Mouse (Mus musculus): ENCODE measurements at regions not wholly inside any gene's neighbourhood (a gene's known extent, or its start where the extent isn't known, plus 50 kb on each side); places are given as distances from the start of the nearest gene placed in this dataset.

- TF ChIP-seq CTCF (IDR thresholded peaks at IDR 0.05; ENCODE audit: low read depth, low read length) (no peak), POLR2A (IDR thresholded peaks at IDR 0.05; ENCODE audit: extremely low read depth, insufficient read depth, low read length) (no peak)
- DNase-seq (ENCODE audit: extremely low read depth, low read depth, low spot score), result peak; percentile 41
- Histone ChIP-seq H3K27me3 (ENCODE audit: control insufficient read depth, insufficient read depth, low read length) (no peaks in the 10 kb centered on the region), H3K79me2 (ENCODE audit: control insufficient read depth, insufficient read depth, low read length) (no peaks in the 10 kb centered on the region), H3K27ac (replicated peaks; ENCODE audit: insufficient read depth, low read depth, low read length) (no peak overlapping the region), H3K4me1 (ENCODE audit: control insufficient read depth, insufficient read depth, low read length) (no peaks in the 10 kb centered on the region), H3K36me3 (ENCODE audit: control insufficient read depth, insufficient read depth, low read length) (no peaks in the 10 kb centered on the region), H3K9ac (ENCODE audit: low read depth, low read length) (no peak overlapping the region), H3K4me3 (ENCODE audit: insufficient read depth, low read depth, low read length) (no peak overlapping the region)
- 90% methylated on average over 2 of the region's 2 CpGs for WGBS
These were observed 497.1 kb upstream of the Tnp1 start for GRCm38 (mm10) chr1:73512836-73513235.

GRCm38 (mm10) chr1:73507071-73507754, 491.5 kb upstream of the Tnp1 start:
- Histone ChIP-seq H3K27me3 (ENCODE audit: control insufficient read depth, insufficient read depth, low read length) (no peaks in the 10 kb centered on the region), H3K4me1 (ENCODE audit: control insufficient read depth, insufficient read depth, low read length) (no peaks in the 10 kb centered on the region), H3K4me3 (ENCODE audit: insufficient read depth, low read depth, low read length) (no peak overlapping the region), H3K27ac (replicated peaks; ENCODE audit: insufficient read depth, low read depth, low read length) (no peak overlapping the region), H3K79me2 (ENCODE audit: control insufficient read depth, insufficient read depth, low read length) (no peaks in the 10 kb centered on the region), H3K9ac (ENCODE audit: low read depth, low read length) (no peak overlapping the region), H3K36me3 (ENCODE audit: control insufficient read depth, insufficient read depth, low read length) (no peaks in the 10 kb centered on the region)
- DNase-seq (ENCODE audit: extremely low read depth, low read depth, low spot score), result no peak
- 73% methylated on average over 10 of the region's 10 CpGs for WGBS
- TF ChIP-seq POLR2A (IDR thresholded peaks at IDR 0.05; ENCODE audit: extremely low read depth, insufficient read depth, low read length) (no peak), CTCF (IDR thresholded peaks at IDR 0.05; ENCODE audit: low read depth, low read length) (no peak)

GRCm38 (mm10) chr1:73503611-73504010, 487.9 kb upstream of the Tnp1 start:
- no peak for TF ChIP-seq CTCF (IDR thresholded peaks at IDR 0.05; ENCODE audit: low read depth, low read length)
- TF ChIP-seq POLR2A (IDR thresholded peaks at IDR 0.05; ENCODE audit: extremely low read depth, insufficient read depth, low read length), result no peak
- H3K4me1 ChIP-seq (ENCODE audit: control insufficient read depth, insufficient read depth, low read length), result no peaks in the 10 kb centered on the region
- H3K27me3 ChIP-seq (ENCODE audit: control insufficient read depth, insufficient read depth, low read length), result no peaks in the 10 kb centered on the region
- H3K27ac ChIP-seq (replicated peaks; ENCODE audit: insufficient read depth, low read depth, low read length), result no peak overlapping the region
- no peak for DNase-seq (ENCODE audit: extremely low read depth, low read depth, low spot score)
- no peak overlapping the region for H3K4me3 ChIP-seq (ENCODE audit: insufficient read depth, low read depth, low read length)
- H3K36me3 ChIP-seq (ENCODE audit: control insufficient read depth, insufficient read depth, low read length), result no peaks in the 10 kb centered on the region
- no peaks in the 10 kb centered on the region for H3K79me2 ChIP-seq (ENCODE audit: control insufficient read depth, insufficient read depth, low read length)
- H3K9ac ChIP-seq (ENCODE audit: low read depth, low read length), result no peak overlapping the region
- 85% methylated on average over 4 of the region's 4 CpGs for WGBS

- Histone ChIP-seq H3K79me2 (ENCODE audit: control insufficient read depth, insufficient read depth, low read length) (no peaks in the 10 kb centered on the region), H3K4me3 (ENCODE audit: insufficient read depth, low read depth, low read length) (no peak overlapping the region), H3K4me1 (ENCODE audit: control insufficient read depth, insufficient read depth, low read length) (no peaks in the 10 kb centered on the region), H3K27me3 (ENCODE audit: control insufficient read depth, insufficient read depth, low read length) (no peaks in the 10 kb centered on the region), H3K27ac (replicated peaks; ENCODE audit: insufficient read depth, low read depth, low read length) (no peak overlapping the region), H3K9ac (ENCODE audit: low read depth, low read length) (no peak overlapping the region), H3K36me3 (ENCODE audit: control insufficient read depth, insufficient read depth, low read length) (no peaks in the 10 kb centered on the region)
- no peak for DNase-seq (ENCODE audit: extremely low read depth, low read depth, low spot score)
- 71% methylated on average over 3 of the region's 3 CpGs for WGBS
- TF ChIP-seq CTCF (IDR thresholded peaks at IDR 0.05; ENCODE audit: low read depth, low read length) (no peak), POLR2A (IDR thresholded peaks at IDR 0.05; ENCODE audit: extremely low read depth, insufficient read depth, low read length) (no peak)
These were observed 485.0 kb upstream of the Tnp1 start for GRCm38 (mm10) chr1:73500671-73501070.

GRCm38 (mm10) chr1:73495971-73496749, 480.5 kb upstream of the Tnp1 start:
- H3K27ac ChIP-seq (replicated peaks; ENCODE audit: insufficient read depth, low read depth, low read length), result no peak overlapping the region
- H3K4me1 ChIP-seq (ENCODE audit: control insufficient read depth, insufficient read depth, low read length), result no peaks in the 10 kb centered on the region
- H3K9ac ChIP-seq (ENCODE audit: low read depth, low read length), result no peak overlapping the region
- no peak for TF ChIP-seq POLR2A (IDR thresholded peaks at IDR 0.05; ENCODE audit: extremely low read depth, insufficient read depth, low read length)
- no peak for TF ChIP-seq CTCF (IDR thresholded peaks at IDR 0.05; ENCODE audit: low read depth, low read length)
- H3K36me3 ChIP-seq (ENCODE audit: control insufficient read depth, insufficient read depth, low read length), result no peaks in the 10 kb centered on the region
- H3K4me3 ChIP-seq (ENCODE audit: insufficient read depth, low read depth, low read length), result no peak overlapping the region
- DNase-seq (ENCODE audit: extremely low read depth, low read depth, low spot score), result no peak
- no peaks in the 10 kb centered on the region for H3K79me2 ChIP-seq (ENCODE audit: control insufficient read depth, insufficient read depth, low read length)
- no peaks in the 10 kb centered on the region for H3K27me3 ChIP-seq (ENCODE audit: control insufficient read depth, insufficient read depth, low read length)

- Histone ChIP-seq H3K36me3 (ENCODE audit: control insufficient read depth, insufficient read depth, low read length) (no peaks in the 10 kb centered on the region), H3K9ac (ENCODE audit: low read depth, low read length) (no peak overlapping the region), H3K4me1 (ENCODE audit: control insufficient read depth, insufficient read depth, low read length) (no peaks in the 10 kb centered on the region), H3K27ac (replicated peaks; ENCODE audit: insufficient read depth, low read depth, low read length) (no peak overlapping the region), H3K27me3 (ENCODE audit: control insufficient read depth, insufficient read depth, low read length) (no peaks in the 10 kb centered on the region), H3K79me2 (ENCODE audit: control insufficient read depth, insufficient read depth, low read length) (no peaks in the 10 kb centered on the region), H3K4me3 (ENCODE audit: insufficient read depth, low read depth, low read length) (no peak overlapping the region)
- no peak for DNase-seq (ENCODE audit: extremely low read depth, low read depth, low spot score)
- 81% methylated on average over 2 of the region's 2 CpGs for WGBS
- TF ChIP-seq CTCF (IDR thresholded peaks at IDR 0.05; ENCODE audit: low read depth, low read length) (no peak), POLR2A (IDR thresholded peaks at IDR 0.05; ENCODE audit: extremely low read depth, insufficient read depth, low read length) (no peak)
These were observed 466.2 kb upstream of the Tnp1 start for GRCm38 (mm10) chr1:73481956-73482355.

All from liver, adult 2 months (tissue).